ENCODE assay signal across 28 mouse cellular contexts in genomic region chr10:15757503-15757902, GRCm38 (mm10).
DNase-seq lines count a peak whose midpoint lies in the region; ATAC-seq lines count a peak whose summit lies in the region.
"Had no signal": no experiment of that assay in that cellular context is flagged by ENCODE, and none has a peak within 500 bp of the region (broad histone marks: within the 10 kb centered on the region; RNA-seq: fewer than 3 reads in every experiment).

No protein-coding gene starts in this region.

- H3K9ac ChIP-seq in hindbrain, embryonic 16.5 days (ENCODE audit: low read depth, low read length), result no peak overlapping the region
- no peak overlapping the region for H3K9ac ChIP-seq in forebrain, embryonic 13.5 days
- H3K9ac ChIP-seq: embryonic facial prominence, embryonic 12.5 days; embryonic facial prominence, embryonic 15.5 days; forebrain, embryonic 12.5 days; forebrain, postnatal 0 days; heart, embryonic 13.5 days; hindbrain, embryonic 14.5 days had no signal

- peak; percentile 65 for DNase-seq in A20 (ENCODE audit: low read depth, low spot score)
- peak; percentile 7 for DNase-seq in MEL-GATA-1-ER (ENCODE audit: extremely low read depth, low read depth)
- DNase-seq in urinary bladder, adult 18-20 months (ENCODE audit: low spot score in 2 of 2), result no peak
- DNase-seq in heart, adult 8-10 months (ENCODE audit: low spot score), result no peak
- DNase-seq: adrenal gland, adult 8-10 months; adrenal gland, postnatal 25 days; cerebellum, adult 11-12 months; cerebellum, adult 9-10 months; cerebellum, postnatal 14 days; forebrain, postnatal 0 days; gastrocnemius, adult 2 months; gastrocnemius, postnatal 14 days; heart, adult 18-20 months; heart, postnatal 14 days; heart, postnatal 4 days; kidney, adult 2 months had no signal

- H3K9me3 ChIP-seq in hindbrain, embryonic 16.5 days (ENCODE audit: control insufficient read depth, low read length), result no peaks in the 10 kb centered on the region
- H3K9me3 ChIP-seq in forebrain, embryonic 13.5 days (replicated peaks), result no peaks in the 10 kb centered on the region
- H3K9me3 ChIP-seq: embryonic facial prominence, embryonic 12.5 days; embryonic facial prominence, embryonic 15.5 days; forebrain, embryonic 12.5 days; heart, embryonic 10.5 days; heart, embryonic 13.5 days had no signal

- no peak overlapping the region for H3K27ac ChIP-seq in hindbrain, embryonic 16.5 days (ENCODE audit: low read depth, low read length)
- no peak overlapping the region for H3K27ac ChIP-seq in forebrain, embryonic 13.5 days
- H3K27ac ChIP-seq: embryonic facial prominence, embryonic 12.5 days; embryonic facial prominence, embryonic 15.5 days; forebrain, embryonic 12.5 days; gastrocnemius, adult 2 months; heart, embryonic 10.5 days; heart, embryonic 13.5 days; hindbrain, embryonic 14.5 days had no signal

- H3K36me3 ChIP-seq in hindbrain, embryonic 16.5 days (ENCODE audit: control insufficient read depth, insufficient read depth, low read length), result no peaks in the 10 kb centered on the region
- H3K36me3 ChIP-seq in forebrain, embryonic 13.5 days (ENCODE audit: poor library complexity, severe bottlenecking), result no peaks in the 10 kb centered on the region
- H3K36me3 ChIP-seq: embryonic facial prominence, embryonic 12.5 days; embryonic facial prominence, embryonic 15.5 days; forebrain, embryonic 12.5 days; heart, embryonic 10.5 days; heart, embryonic 13.5 days had no signal

- peak; percentile 87 for ATAC-seq in granulocyte monocyte progenitor cell, adult 5-6 weeks (replicated peaks; ENCODE audit: poor library complexity, severe bottlenecking)
- no peak for ATAC-seq in hindbrain, embryonic 16.5 days
- no peak for ATAC-seq in forebrain, embryonic 13.5 days
- ATAC-seq: activated CD4-positive, CD25-positive, alpha-beta regulatory T cell, adult 4 months; CD4-positive, CD25-positive, alpha-beta regulatory T cell, adult 4 months; forebrain, postnatal 0 days; intestine, postnatal 0 days had no signal

- H3K27me3 ChIP-seq in hindbrain, embryonic 16.5 days (replicated peaks; ENCODE audit: control insufficient read depth, insufficient read depth, low read length), result no peaks in the 10 kb centered on the region
- H3K27me3 ChIP-seq in forebrain, embryonic 13.5 days, result no peaks in the 10 kb centered on the region
- H3K27me3 ChIP-seq: embryonic facial prominence, embryonic 12.5 days; embryonic facial prominence, embryonic 15.5 days; forebrain, embryonic 12.5 days; heart, embryonic 13.5 days had no signal

- H3K4me1 ChIP-seq in hindbrain, embryonic 16.5 days (ENCODE audit: control insufficient read depth, insufficient read depth, low read depth, low read length), result no peaks in the 10 kb centered on the region
- peaks cover 4% of the 10 kb centered on the region; the same call in 1 of the 2 replicates for H3K4me1 ChIP-seq in forebrain, embryonic 13.5 days
- H3K4me1 ChIP-seq: embryonic facial prominence, embryonic 12.5 days; embryonic facial prominence, embryonic 15.5 days; forebrain, embryonic 12.5 days had no signal

- H3K4me2 ChIP-seq in hindbrain, embryonic 16.5 days (ENCODE audit: low read length), result no peak overlapping the region
- no peak overlapping the region for H3K4me2 ChIP-seq in forebrain, embryonic 13.5 days
- H3K4me2 ChIP-seq: embryonic facial prominence, embryonic 12.5 days; embryonic facial prominence, embryonic 15.5 days; forebrain, embryonic 12.5 days; heart, embryonic 13.5 days; hindbrain, embryonic 14.5 days had no signal

- no peak overlapping the region for H3K4me3 ChIP-seq in hindbrain, embryonic 16.5 days (ENCODE audit: low read length)
- no peak overlapping the region for H3K4me3 ChIP-seq in forebrain, embryonic 13.5 days
- H3K4me3 ChIP-seq: embryonic facial prominence, embryonic 12.5 days; embryonic facial prominence, embryonic 15.5 days; forebrain, embryonic 12.5 days; gastrocnemius, adult 2 months; heart, embryonic 10.5 days; heart, embryonic 13.5 days had no signal

- WGBS in hindbrain, embryonic 16.5 days, result 71% methylated on average over 1 of the region's 1 CpGs
- WGBS in forebrain, embryonic 13.5 days, result 40% methylated on average over 1 of the region's 1 CpGs

Comparison
In these comparisons a context has a peak if more than half of its experiments do, and no peak if none do; other contexts are left out.
1. DNase-seq: peak in A20 (single experiment) and MEL-GATA-1-ER (single experiment); none in urinary bladder, adult 18-20 months (0 of 2) and heart, adult 8-10 months (single experiment).